Mouse (Mus musculus): ENCODE data around the gene Igfbp7. TPM values are rescaled to one million over a fixed set of nuclear protein-coding genes. Genes with fewer than 3 reads are reported as not detected.

The Igfbp7 gene
- total RNA-seq, 2 experiments from 2014 or later, result 49.6 to 64.6 TPM

DNA sequence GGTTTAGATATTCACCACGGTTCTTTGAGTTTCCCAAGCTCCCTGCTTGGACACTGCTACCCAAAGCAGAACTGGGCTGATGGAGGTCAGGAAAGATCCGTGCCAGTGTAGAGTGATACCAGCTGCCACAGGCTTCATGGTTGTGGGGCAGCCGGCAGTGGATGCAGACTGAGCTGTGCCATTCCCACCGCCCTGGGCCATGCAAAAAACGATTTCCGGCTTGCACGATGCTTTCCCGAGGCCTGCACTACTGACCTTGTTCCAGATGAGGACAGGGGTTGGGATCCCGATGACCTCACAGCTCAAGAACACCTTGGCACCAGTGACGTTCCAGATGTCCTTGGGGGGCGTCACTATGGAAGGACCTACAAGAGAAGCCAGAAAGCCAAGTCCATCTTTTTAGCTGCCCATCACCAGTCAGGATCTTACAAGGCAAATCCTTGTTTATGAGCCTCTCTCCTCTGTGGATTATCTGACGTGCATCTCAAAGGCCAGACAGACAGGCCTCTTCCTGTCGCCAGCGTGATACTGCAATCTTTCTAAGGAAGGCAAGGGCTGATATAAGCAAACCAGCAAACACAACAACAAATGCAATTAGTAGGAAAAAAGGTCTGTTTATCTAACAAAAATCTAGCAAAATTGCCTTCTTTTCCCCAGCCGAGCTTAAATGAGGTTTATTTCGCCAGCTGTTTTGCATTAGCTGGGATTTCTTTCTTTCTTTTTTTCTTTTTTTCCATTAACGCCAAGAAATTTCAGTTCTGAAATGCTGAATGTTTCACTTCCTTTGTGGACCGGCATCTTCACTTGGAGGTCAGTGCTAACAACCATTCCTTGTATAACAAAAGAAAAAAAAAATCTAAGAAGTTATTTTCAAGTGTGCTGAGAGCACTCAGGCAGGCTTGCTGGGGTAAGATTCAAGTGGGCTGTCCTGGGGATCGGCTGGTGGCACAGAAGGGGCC, 52.3 kb downstream of the Igfbp7 start:
- DNase-seq (ENCODE audit: low spot score in 2 of 2), result no peak

GRCm38 (mm10) chr5:77354361-77354787, 53.5 kb downstream of the Igfbp7 start:
- peak; percentile 87 to 88 for DNase-seq (ENCODE audit: low spot score in 2 of 2)

DNA sequence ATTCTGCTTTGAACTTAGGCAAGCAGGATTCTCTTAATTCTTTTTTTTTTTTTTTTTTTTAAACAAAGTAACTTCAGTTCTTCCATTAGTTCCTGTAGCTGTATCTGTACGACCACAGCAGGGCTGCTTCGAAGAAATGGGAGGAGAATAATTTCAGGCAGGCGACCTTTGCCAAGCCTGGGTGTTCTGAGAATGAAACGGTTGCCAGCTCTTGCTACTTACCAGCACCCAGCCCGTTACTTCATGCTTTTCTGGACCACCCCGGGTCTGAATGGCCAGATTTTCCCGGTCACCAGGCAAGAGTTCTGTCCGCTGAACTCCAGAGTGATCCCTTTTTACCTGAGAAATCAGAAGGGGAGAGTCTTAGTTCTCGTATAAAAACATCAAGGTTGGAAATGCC, 56.1 kb downstream of the Igfbp7 start:
- no peak for DNase-seq (ENCODE audit: low spot score in 2 of 2)

GRCm38 (mm10) chr5:77349971-77350658, 57.7 kb downstream of the Igfbp7 start:
- DNase-seq (ENCODE audit: low spot score in 2 of 2), result no peak

- no peak for DNase-seq (ENCODE audit: low spot score in 2 of 2)
Observed at GRCm38 (mm10) chr5:77348901-77349300, 58.9 kb downstream of the Igfbp7 start.

- DNase-seq (ENCODE audit: low spot score in 2 of 2), result no peak
Observed at GRCm38 (mm10) chr5:77340033-77340432, 67.8 kb downstream of the Igfbp7 start.

GRCm38 (mm10) chr5:77330154-77330553, 77.7 kb downstream of the Igfbp7 start:
- DNase-seq (ENCODE audit: low spot score in 2 of 2), result no peak

GRCm38 (mm10) chr5:77324936-77325335, 82.9 kb downstream of the Igfbp7 start:
- no peak for DNase-seq (ENCODE audit: low spot score in 2 of 2)

DNA sequence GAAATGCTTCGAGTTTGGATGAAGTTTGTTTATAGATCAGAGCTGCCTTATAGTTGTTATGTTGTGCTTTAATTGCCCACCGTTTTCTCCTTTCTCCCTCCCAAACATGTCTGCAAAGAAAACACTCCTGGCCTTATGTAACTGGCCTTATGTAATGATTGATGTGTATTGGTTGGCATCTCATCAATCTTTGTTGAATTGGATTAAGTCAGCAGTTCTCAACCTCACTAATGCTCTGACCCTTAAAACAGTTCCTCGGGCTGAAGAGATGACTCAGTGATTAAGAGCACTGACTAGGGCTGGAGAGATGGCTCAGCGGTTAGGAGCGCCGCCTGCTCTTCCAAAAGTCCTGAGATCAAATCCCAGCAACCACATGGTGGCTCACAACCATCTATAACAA, 92.9 kb downstream of the Igfbp7 start:
- DNase-seq (ENCODE audit: low spot score in 2 of 2), result no peak

DNA sequence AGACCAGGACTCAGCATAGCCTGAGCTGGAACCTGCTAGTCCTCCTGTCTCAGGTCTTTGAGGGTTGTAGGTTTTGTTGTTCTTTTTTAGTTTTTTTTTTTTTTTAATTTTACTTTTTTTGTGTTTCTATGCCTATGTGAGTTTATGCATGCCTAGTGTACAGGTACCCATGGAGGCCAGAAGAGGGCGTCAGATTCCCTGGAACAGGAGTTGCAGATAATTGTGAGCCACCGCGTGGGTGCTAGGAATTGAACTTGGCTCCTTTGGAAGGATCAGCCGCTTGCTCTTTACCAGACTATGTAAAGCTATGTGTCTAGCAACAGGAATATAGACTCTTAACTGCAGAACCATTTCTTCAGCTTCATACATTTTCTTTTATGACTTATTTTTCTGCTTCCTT, 93.6 kb downstream of the Igfbp7 start:
- DNase-seq (ENCODE audit: low spot score in 2 of 2), result no peak

GRCm38 (mm10) chr5:77309924-77310772, 97.7 kb downstream of the Igfbp7 start, which contains the start of the genes Noa1 and Polr2b:
Gene Noa1 (minus strand): TSS chr5:77310084.
Gene Polr2b (plus strand): TSS chr5:77310147.
- DNase-seq (ENCODE audit: low spot score in 2 of 2), result peak; percentile 100

DNA sequence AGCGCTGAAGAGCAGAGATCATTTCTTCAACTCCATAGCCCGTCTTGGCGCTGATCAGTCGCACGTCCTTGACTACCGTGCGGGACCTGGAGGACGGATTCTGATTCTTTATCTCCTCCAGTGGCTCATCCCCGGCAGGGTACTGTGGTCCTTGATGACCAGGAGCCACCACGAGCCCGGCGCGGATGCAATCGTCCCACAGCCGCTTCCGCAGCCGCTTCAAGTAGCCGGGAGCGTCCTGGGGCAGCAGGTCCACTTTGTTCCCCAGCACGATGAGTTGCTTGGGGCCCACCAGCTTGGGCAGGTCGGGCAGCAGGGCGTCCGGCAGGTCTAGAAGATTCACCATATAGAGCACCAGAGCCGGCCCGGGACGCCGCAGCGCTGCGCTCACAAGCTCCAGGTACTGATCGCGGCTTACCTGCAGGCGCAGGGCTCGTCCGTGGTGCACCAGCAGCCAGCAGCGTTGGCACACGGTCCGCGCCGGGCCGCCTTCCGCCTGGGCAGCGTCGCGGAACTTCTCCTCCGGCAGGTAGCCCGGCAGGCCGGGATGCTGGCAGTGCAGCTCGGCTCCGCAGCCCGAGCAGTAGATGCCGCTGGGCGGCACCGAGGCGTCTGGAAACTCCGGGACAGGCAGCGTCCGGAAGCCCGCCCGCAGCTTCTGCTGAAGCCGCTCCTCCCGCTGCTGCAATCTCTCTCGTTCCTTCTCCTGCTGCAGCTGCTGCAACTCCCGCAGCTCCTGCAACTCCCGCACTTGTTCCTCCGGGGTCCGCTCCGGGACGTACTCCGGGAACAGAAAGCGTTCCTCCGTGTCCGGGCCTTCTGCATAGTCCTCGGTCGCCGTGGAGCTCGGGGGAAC, 98.6 kb downstream of the Igfbp7 start:
- no peak for DNase-seq (ENCODE audit: low spot score in 2 of 2)

DNA sequence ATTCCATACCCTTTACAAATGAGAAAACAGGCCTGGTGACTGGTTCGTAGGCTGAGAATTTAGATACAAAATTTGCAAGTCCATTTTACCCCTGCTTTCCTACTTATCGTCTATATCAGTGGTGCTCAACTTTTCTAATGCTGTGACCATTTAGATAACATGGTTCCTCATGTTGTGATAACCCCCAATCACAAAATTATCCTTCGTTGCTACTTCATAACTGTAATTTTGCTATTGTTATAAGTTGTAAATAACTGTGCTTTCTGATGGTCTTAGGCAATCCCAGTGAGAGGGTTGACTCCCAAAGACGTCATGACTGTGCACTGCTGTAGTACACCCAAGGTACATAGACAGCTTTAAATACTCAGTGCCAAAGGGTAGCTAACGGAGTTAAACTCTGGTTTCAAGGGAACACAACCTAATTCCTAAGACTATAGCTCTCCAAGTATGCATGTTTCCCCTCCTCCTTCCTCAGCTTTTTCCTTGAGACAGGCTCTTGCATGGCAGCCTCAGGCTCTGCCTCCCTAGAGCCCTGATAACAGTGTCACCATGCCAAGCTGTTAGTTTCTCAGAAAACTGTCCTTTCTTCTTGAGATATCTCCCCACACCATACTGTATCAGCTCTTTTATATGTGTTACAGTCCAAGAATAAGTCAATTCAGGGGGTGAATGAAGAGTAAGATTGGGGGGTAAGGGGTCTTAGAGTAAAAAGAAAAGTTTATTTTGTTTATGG, 99.9 kb downstream of the Igfbp7 start:
- DNase-seq (ENCODE audit: low spot score in 2 of 2), result no peak

GRCm38 (mm10) chr5:77301296-77301903, 106.4 kb downstream of the Igfbp7 start:
- DNase-seq (ENCODE audit: low spot score in 2 of 2), result no peak

DNA sequence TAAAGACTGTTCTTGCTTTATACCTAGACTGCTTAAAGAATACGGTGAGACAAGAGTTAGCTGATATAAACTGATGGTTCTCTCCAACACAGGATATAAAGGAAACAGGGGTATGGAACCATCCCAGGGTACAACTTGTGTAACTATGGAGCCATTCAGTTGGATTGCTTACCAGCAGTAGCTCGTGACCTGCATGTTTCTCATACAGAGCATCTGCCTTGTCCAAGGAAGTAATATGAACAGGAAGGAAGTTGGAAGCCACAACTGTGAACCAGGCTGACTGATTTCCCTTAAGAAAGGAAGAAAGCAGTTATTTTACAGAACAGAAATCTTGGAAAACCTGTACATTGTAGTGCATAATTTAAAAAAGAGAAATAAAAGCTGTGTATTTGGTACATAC, 108.4 kb downstream of the Igfbp7 start:
- DNase-seq (ENCODE audit: low spot score in 2 of 2), result no peak
